Mouse (Mus musculus): ENCODE data around the gene Eomes. TPM values are rescaled to one million over a fixed set of nuclear protein-coding genes. Genes with fewer than 3 reads are reported as not detected.

Eomes gene
- 0.06 and 0.18 TPM in 2 replicates for polyA plus RNA-seq (2015; fragmentation: Nextera tagmentation; extraction: Ambion mirVana)

DNA sequence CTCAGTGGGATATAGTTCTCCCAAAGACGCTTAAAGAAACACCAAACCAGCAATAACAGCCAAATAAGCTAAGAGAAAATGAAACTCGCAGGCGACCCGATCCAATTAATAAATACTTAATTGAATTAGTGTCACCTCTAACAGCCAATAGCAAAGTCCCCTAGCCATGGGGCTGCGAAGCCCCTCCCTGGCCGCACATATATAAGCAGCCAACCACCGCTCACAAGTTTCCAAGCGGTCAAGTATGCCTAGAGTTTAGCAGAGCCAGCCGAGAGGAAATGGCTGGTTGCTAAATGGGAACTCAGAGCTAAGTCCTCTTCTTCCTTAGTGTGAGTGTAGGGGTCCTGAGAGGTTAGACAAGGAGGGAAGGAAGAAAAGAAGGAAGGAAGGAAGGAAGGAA is at the start of gene Eomes:
Gene Eomes (plus strand): TSS at position 252 of the 400 bp plus-strand sequence.
- DNase-seq (ENCODE audit: low spot score): no peak

DNA sequence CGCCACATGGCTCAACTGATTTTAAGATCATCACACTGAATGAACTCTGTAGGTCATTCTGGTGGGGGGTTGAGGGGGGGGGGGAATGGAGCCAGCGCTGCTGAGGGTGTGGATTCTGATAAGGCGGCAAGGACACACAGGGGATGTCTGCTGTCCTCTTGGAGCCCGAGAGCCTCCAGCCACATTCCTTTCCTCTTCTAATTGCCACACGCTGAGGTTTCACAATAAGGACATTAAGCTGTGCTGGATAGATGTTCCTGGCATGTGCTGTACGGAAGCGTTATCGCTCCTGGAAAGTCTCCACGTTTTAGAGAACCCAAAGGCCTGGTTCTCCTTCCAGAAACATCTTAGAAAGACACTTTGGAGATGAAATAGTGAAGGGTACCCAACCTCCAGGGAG is 33.2 kb upstream of the Eomes start:
- DNase-seq (ENCODE audit: low spot score): no peak

- no peak for DNase-seq (ENCODE audit: low spot score)
Measured at GRCm38 (mm10) chr9:118449336-118449735, 28.7 kb upstream of the Eomes start.

DNA sequence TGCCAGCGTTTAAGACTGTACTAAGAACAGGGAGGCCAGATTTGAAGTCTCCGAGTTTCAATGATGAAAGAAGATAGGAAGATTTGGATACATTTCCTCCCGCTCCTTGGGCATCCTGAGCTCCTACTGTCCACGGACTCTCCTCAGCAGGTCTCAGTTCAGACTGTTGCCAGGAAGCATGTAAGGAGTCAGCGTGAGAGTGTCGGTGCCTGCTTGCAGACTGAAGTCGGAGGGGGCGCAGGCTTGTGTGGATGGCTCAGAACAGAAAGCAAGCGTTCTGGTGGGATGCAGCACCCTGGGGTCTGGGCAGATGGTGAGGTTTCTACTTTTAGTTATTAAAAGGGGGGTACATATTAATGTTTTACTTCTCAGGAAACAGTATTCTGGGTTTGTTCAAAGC is 24.6 kb upstream of the Eomes start:
- DNase-seq (ENCODE audit: low spot score): no peak

GRCm38 (mm10) chr9:118455188-118455845 is 22.7 kb upstream of the Eomes start:
- no peak for DNase-seq (ENCODE audit: low spot score)

GRCm38 (mm10) chr9:118456405-118456804 is 21.6 kb upstream of the Eomes start:
- DNase-seq (ENCODE audit: low spot score): no peak

- DNase-seq (ENCODE audit: low spot score): no peak
Measured at GRCm38 (mm10) chr9:118458039-118458438, 20.0 kb upstream of the Eomes start.

DNA sequence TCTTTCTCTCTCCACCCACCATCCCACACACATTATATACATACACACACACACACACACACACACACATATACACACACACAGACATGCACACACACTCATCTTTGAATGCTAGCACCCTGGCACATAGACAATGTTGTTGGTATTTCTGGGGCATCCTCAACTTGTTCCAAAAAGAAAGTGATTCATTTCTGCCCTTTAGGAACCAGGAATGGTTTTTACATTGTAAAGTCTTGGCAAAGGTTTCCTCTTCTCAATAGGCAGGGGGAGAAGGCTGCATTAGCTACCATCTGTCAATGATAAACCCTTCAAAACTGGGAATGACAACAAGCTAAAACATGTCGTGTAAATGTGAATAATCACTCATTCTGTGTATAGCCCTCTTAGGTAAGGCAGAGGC is 14.0 kb upstream of the Eomes start:
- no peak for DNase-seq (ENCODE audit: low spot score)

DNA sequence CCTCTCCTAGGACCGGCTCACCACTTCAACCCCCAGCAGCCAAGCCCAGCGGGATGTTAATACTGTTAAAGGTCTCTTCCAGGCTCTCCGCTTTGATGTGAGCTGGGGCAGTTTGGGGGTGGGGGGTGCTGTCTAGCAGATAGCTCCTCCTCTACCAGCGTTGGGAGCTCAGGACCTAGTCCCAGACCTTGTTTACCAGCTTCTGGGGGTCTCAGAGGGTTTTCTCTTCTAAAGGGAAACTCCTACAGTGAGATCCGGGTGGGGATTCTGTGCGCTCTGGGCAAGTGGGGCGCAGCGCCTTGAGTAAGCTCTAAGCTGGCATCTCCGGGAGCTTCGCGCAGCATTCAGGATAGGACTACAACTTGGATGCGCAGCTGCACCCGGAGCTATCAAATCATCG is 9.7 kb upstream of the Eomes start:
- no peak for DNase-seq (ENCODE audit: low spot score)

DNA sequence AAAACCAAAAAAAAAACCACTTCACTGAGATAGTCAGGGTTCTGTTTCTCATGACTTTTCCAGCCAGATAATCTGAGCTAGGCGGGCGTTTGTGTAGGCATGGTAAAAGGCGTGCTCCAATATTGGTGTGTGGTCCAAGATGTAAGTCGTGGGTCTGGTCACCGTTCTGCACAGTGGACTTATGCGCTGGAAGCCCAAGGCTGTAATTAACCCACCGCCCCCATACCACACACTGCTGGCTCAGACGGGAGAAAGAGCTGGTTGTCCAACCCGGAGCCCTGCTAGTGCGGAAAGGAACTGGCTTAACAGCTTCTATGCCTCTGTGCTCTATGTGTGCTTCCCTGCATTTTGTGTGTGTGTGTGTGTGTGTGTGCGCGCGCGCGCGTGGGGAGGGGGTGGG is 8.7 kb upstream of the Eomes start:
- DNase-seq (ENCODE audit: low spot score): no peak

- DNase-seq (ENCODE audit: low spot score): no peak
Measured at GRCm38 (mm10) chr9:118471296-118471695, 6.7 kb upstream of the Eomes start.

DNA sequence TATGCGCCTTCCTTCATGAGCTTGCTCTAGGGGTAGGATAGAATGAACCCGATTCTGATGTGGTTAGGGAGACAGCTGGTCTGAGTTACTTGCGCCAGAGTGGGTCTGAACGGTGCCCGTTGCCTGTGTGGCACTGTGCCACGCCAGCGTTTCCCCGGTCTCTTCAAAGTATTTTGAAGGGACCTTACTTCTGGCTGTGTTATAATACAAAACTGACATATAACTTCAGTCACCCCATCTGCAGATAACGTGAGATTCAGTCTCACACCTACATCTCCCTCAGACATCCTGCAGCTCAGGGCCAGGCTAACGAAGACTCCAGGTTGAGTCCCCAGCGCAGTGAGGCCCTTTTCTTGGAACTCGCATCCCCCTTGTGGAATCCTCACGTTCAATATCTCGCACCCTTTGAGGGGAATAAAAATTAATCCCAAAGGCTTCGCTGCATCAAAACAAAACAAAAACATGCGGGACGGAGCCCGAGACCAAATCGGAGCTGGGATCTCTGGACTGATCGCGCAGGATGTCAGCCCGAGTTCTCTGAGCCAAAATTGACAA is 1.7 kb upstream of the Eomes start:
- DNase-seq (ENCODE audit: low spot score): no peak

DNA sequence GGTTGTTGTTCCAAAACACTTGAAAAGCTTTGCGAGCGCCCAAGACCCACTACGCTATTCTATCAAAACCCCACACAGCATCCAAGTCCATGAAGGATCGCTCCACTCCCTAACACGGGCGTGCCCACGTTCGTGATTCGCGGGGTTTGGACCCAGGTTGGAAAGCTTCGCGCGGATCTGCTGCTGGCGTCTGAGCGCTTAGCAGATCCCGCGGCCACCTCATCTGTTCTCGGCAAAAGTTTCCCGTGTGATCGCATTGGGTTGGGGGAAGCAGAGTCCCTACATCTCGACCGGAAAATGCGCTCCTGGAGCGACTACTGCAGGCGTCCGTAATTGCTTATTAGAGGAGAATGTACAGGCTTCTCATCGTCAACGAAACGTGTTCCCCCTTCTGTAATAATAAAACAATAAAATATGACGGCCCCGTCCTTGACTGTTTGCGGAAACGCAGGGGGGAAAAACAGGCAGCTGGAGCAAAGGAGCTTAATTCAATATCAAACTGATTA is 1.2 kb upstream of the Eomes start:
- no peak for DNase-seq (ENCODE audit: low spot score)

- DNase-seq (ENCODE audit: low spot score): peak; percentile 21
Measured at GRCm38 (mm10) chr9:118477281-118477931, 606 bp upstream of the Eomes start.

DNA sequence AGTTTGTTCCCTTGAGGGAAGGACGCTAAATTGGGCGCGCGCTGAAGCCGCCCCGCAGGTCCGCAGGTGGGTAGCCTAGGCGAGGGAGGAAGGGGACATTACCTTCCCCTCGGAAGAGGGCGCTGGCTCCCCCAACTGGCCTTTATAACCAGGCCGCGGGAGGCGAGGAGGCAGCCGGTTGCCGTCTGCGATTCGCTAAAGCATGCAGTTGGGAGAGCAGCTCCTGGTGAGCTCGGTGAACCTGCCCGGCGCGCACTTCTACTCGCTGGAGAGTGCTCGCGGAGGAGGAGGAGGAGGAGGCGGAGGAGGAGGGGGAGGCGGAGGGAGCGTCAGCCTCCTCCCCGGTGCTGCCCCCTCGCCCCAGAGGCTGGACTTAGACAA is 436 bp downstream of the Eomes start:
- DNase-seq (ENCODE audit: low spot score): peak; percentile 46

DNA sequence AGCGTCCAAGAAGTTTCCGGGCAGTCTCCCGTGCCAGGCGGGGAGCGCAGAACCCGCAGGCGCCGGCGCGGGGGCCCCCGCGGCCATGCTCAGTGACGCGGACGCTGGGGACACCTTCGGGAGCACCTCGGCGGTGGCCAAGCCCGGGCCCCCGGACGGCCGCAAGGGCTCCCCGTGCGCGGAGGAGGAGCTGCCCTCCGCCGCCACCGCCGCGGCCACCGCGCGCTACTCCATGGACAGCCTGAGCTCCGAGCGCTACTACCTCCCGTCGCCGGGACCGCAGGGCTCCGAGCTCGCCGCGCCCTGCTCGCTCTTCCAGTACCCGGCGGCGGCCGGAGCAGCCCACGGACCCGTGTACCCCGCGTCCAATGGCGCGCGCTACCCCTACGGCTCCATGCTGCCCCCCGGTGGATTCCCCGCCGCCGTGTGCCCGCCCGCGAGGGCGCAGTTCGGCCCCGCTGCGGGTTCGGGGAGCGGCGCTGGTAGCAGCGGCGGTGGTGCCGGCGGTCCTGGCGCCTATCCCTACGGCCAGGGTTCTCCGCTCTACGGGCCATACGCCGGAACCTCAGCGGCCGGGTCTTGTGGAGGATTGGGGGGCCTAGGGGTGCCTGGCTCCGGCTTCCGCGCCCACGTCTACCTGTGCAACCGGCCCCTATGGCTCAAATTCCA is 961 bp downstream of the Eomes start:
- peak; percentile 42 for DNase-seq (ENCODE audit: low spot score)

GRCm38 (mm10) chr9:118479508-118480291 is 1.7 kb downstream of the Eomes start:
- DNase-seq (ENCODE audit: low spot score): no peak

DNA sequence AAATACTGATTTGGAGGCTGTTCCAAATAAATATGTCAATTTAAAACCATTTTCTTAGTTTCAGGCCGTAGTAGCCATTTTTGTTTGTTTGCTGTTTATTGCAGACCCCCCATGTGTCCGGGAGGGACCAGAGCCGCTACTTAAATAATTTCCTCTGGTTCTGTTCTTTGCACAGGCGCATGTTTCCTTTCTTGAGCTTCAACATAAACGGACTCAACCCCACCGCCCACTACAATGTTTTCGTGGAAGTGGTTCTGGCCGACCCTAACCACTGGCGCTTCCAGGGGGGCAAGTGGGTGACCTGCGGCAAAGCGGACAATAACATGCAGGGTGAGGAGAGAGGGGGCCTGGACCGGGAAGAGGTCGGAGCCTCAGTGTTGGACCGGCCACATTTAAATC is 2.3 kb downstream of the Eomes start:
- DNase-seq (ENCODE audit: low spot score): no peak

GRCm38 (mm10) chr9:118482210-118482609 is 4.2 kb downstream of the Eomes start:
- no peak for DNase-seq (ENCODE audit: low spot score)

DNA sequence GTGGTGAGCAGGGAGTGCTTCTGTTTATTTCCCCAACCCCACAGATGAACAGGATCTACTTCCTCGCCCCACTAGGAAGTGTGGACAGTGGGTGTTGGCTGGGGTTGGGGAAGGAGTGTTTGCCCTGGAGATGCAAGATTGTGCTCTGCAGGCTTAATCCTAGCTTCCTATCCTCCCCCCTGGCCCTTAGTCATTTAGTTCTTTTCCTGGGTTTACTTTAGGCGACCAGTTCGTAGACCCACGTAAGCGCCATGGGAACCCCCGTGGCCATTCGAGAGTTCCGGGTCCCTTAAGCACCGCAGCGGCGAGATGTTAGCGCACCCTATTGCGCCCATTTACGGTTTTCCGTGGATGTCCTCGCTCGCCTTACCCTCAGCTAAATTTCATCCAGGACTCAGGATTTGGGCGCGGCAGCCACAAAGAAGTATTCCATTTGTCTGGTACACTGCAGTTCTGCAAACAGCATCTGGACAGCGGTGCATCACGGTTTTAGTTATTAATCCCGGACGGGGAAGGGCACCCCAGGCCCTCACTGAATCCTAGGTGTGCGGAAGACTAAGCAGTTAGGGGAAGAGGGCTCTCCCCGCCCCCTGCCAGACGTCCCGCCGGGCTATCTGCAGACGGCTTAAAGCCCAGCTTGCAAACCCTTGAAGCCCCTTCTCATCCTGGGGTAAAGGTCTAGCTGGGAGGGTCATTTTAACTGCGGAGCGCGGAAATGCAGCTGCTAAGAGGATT is 8.5 kb downstream of the Eomes start:
- DNase-seq (ENCODE audit: low spot score): no peak

GRCm38 (mm10) chr9:118487096-118487395 is 9.0 kb downstream of the Eomes start:
- DNase-seq (ENCODE audit: low spot score): no peak
